Mouse (Mus musculus) kidney, embryonic 14.5 days (tissue): ENCODE measurements around the gene Arhgef11. TPM values are rescaled to one million over a fixed set of nuclear protein-coding genes. Genes with fewer than 3 reads are reported as not detected.

Source experiments
- ATAC-seq: fragments of 200-750 bp; cut with Nextera tagmentation; 2 replicates; pipeline ENCODE4 v1.8.0; 2017; ENCODE audit warnings: moderate number of reproducible peaks, mild to moderate bottlenecking, moderate TSS enrichment, moderate library complexity; ENCODE audit not compliant: low FRiP score, low TSS enrichment
- H3K27ac ChIP-seq: fragments of 300-500 bp; sonication (generic); 2 replicates; pipeline ENCODE4 v1.5.1; 2014; ENCODE audit warnings: low read depth, mild to moderate bottlenecking, low read length, moderate library complexity, mixed read lengths
- H3K27me3 ChIP-seq: fragments of 300-500 bp; sonication (generic); 2 replicates; pipeline ENCODE4 v1.6.1; 2014; ENCODE audit warnings: mild to moderate bottlenecking, low read length; ENCODE audit not compliant: control insufficient read depth, insufficient read depth
- H3K36me3 ChIP-seq: fragments of 300-500 bp; sonication (generic); 2 replicates; pipeline ENCODE4 v1.6.1; 2014; ENCODE audit warnings: low read length, mixed read lengths; ENCODE audit not compliant: control insufficient read depth, insufficient read depth
- H3K4me1 ChIP-seq: fragments of 300-500 bp; sonication (generic); 2 replicates; pipeline ENCODE4 v1.6.1; 2014; ENCODE audit warnings: low read length, mixed read lengths; ENCODE audit not compliant: control insufficient read depth, insufficient read depth
- H3K4me2 ChIP-seq: fragments of 300-500 bp; sonication (generic); replicated peaks from 2 replicates; pipeline ENCODE4 v1.6.1; 2014; ENCODE audit warnings: low read depth, mild to moderate bottlenecking, low read length
- H3K4me3 ChIP-seq: fragments of 300-500 bp; sonication (generic); 2 replicates; pipeline ENCODE4 v1.5.1; 2014; ENCODE audit warnings: mild to moderate bottlenecking, low read length
- H3K9ac ChIP-seq: fragments of 300-500 bp; sonication (generic); 2 replicates; pipeline ENCODE4 v1.6.1; 2014; ENCODE audit warnings: low read depth, mild to moderate bottlenecking, low read length, moderate library complexity
- H3K9me3 ChIP-seq: fragments of 300-500 bp; sonication (generic); 2 replicates; pipeline ENCODE4 v1.6.1; 2016; ENCODE audit warnings: low read length; ENCODE audit not compliant: control insufficient read depth
- WGBS: fragments of 180-500 bp; shearing (Covaris S2); extraction: QIAGEN DNeasy Blood & Tissue Kit; methylation state at CpG from one replicate; pipeline ENCODE4 v1.1.7; 2014; 5-methylcytosine and 5-hydroxymethylcytosine counted together
- polyA plus RNA-seq: library from polyadenylated mRNA; unstranded; fragments of >200 nt; fragmentation: Nextera tagmentation; extraction: Ambion mirVana; gene quantifications from 2 replicates; pipeline ENCODE4 v1.2.1, GENCODE M21; 2014

Arhgef11 gene
- polyA plus RNA-seq, 1 experiment from 2014 or later: 21.9 TPM

- no peak overlapping the region for H3K27ac ChIP-seq
- peak overlapping the region; percentile 87 for H3K4me2 ChIP-seq
- peak overlapping the region; percentile 79 for H3K4me3 ChIP-seq
- peak overlapping the region; percentile 91; the same call in 1 of the 2 replicates for H3K9ac ChIP-seq
- H3K27me3 ChIP-seq: no peaks in the 10 kb centered on the region
- 3% methylated on average over 3 of the region's 3 CpGs for WGBS
- no peak for ATAC-seq
- H3K9me3 ChIP-seq: no peaks in the 10 kb centered on the region
- H3K36me3 ChIP-seq: no peaks in the 10 kb centered on the region
- H3K4me1 ChIP-seq: peaks cover 30% of the 10 kb centered on the region
Measured at GRCm38 (mm10) chr3:87618240-87618639, 881 bp downstream of the Arhgef11 start.

- H3K4me2 ChIP-seq: peak overlapping the region; percentile 87
- peaks cover 30% of the 10 kb centered on the region for H3K4me1 ChIP-seq
- peak overlapping the region; percentile 91 for H3K9ac ChIP-seq
- H3K9me3 ChIP-seq: no peaks in the 10 kb centered on the region
- ATAC-seq: no peak
- 42% methylated on average over 5 of the region's 5 CpGs for WGBS
- H3K27me3 ChIP-seq: no peaks in the 10 kb centered on the region
- H3K4me3 ChIP-seq: peak overlapping the region; percentile 79
- H3K27ac ChIP-seq: no peak overlapping the region
- H3K36me3 ChIP-seq: no peaks in the 10 kb centered on the region
Measured at GRCm38 (mm10) chr3:87618981-87619710, 1.8 kb downstream of the Arhgef11 start.

- Histone ChIP-seq H3K4me2 (peak overlapping the region; percentile 87), H3K27ac (no peak overlapping the region), H3K4me1 (peaks cover 30% of the 10 kb centered on the region), H3K9me3 (no peaks in the 10 kb centered on the region), H3K27me3 (no peaks in the 10 kb centered on the region), H3K4me3 (peak overlapping the region; percentile 79), H3K36me3 (no peaks in the 10 kb centered on the region), H3K9ac (peak overlapping the region; percentile 47; the same call in 1 of the 2 replicates)
- no peak for ATAC-seq
- 59% methylated on average over 7 of the region's 7 CpGs for WGBS
Measured at GRCm38 (mm10) chr3:87620218-87620891, 3.0 kb downstream of the Arhgef11 start.

GRCm38 (mm10) chr3:87624899-87625298 lies 7.5 kb downstream of the Arhgef11 start:
- Histone ChIP-seq H3K4me2 (no peak overlapping the region), H3K36me3 (0 out of 2 replicates have a peak, but pooled peaks cover 4% of the 10 kb centered on the region), H3K9me3 (no peaks in the 10 kb centered on the region), H3K4me3 (no peak overlapping the region), H3K4me1 (peaks cover 17% of the 10 kb centered on the region), H3K27ac (no peak overlapping the region), H3K27me3 (no peaks in the 10 kb centered on the region), H3K9ac (no peak overlapping the region)
- peak; percentile 55 for ATAC-seq
- 34% methylated on average over 4 of the region's 4 CpGs for WGBS

- Histone ChIP-seq H3K36me3 (peaks cover 7% of the 10 kb centered on the region; the same call in 1 of the 2 replicates), H3K4me1 (no peaks in the 10 kb centered on the region), H3K27me3 (no peaks in the 10 kb centered on the region), H3K9me3 (no peaks in the 10 kb centered on the region), H3K4me3 (no peak overlapping the region), H3K4me2 (no peak overlapping the region), H3K9ac (no peak overlapping the region), H3K27ac (peak overlapping the region; percentile 47; the same call in 1 of the 2 replicates)
- WGBS: 65% methylated on average over 9 of the region's 9 CpGs
- ATAC-seq: peak; percentile 49; the same call in 1 of the 2 replicates
Measured at GRCm38 (mm10) chr3:87630899-87631298, 13.5 kb downstream of the Arhgef11 start.

GRCm38 (mm10) chr3:87631408-87631807 lies 14.0 kb downstream of the Arhgef11 start:
- Histone ChIP-seq H3K4me1 (no peaks in the 10 kb centered on the region), H3K36me3 (peaks cover 7% of the 10 kb centered on the region; the same call in 1 of the 2 replicates), H3K9ac (no peak overlapping the region), H3K27me3 (no peaks in the 10 kb centered on the region), H3K4me3 (no peak overlapping the region), H3K9me3 (no peaks in the 10 kb centered on the region), H3K4me2 (no peak overlapping the region), H3K27ac (peak overlapping the region; percentile 47; the same call in 1 of the 2 replicates)
- 51% methylated on average over 4 of the region's 4 CpGs for WGBS
- ATAC-seq: peak; percentile 66

- 82% methylated on average over 4 of the region's 4 CpGs for WGBS
- no peak overlapping the region for H3K4me3 ChIP-seq
- H3K4me2 ChIP-seq: no peak overlapping the region
- ATAC-seq: no peak
- H3K27me3 ChIP-seq: no peaks in the 10 kb centered on the region
- H3K9ac ChIP-seq: no peak overlapping the region
- no peak overlapping the region for H3K27ac ChIP-seq
- H3K36me3 ChIP-seq: peaks cover 4% of the 10 kb centered on the region; the same call in 1 of the 2 replicates
- no peaks in the 10 kb centered on the region for H3K9me3 ChIP-seq
- no peaks in the 10 kb centered on the region for H3K4me1 ChIP-seq
Measured at GRCm38 (mm10) chr3:87635514-87635913, 18.2 kb downstream of the Arhgef11 start.

- Histone ChIP-seq H3K36me3 (no peaks in the 10 kb centered on the region), H3K4me2 (no peak overlapping the region), H3K4me3 (no peak overlapping the region), H3K27me3 (no peaks in the 10 kb centered on the region), H3K9me3 (no peaks in the 10 kb centered on the region), H3K9ac (no peak overlapping the region), H3K4me1 (no peaks in the 10 kb centered on the region), H3K27ac (no peak overlapping the region)
- ATAC-seq: no peak
- 81% methylated on average over 1 of the region's 1 CpGs for WGBS
Measured at GRCm38 (mm10) chr3:87643453-87643852, 26.1 kb downstream of the Arhgef11 start.

- no peak overlapping the region for H3K4me2 ChIP-seq
- no peak overlapping the region for H3K9ac ChIP-seq
- no peak overlapping the region for H3K4me3 ChIP-seq
- ATAC-seq: no peak
- H3K4me1 ChIP-seq: no peaks in the 10 kb centered on the region
- no peak overlapping the region for H3K27ac ChIP-seq
- H3K27me3 ChIP-seq: no peaks in the 10 kb centered on the region
- WGBS: 97% methylated on average over 1 of the region's 1 CpGs
- no peaks in the 10 kb centered on the region for H3K9me3 ChIP-seq
- no peaks in the 10 kb centered on the region for H3K36me3 ChIP-seq
Measured at GRCm38 (mm10) chr3:87646174-87646573, 28.8 kb downstream of the Arhgef11 start.
